Mouse (Mus musculus): ENCODE results near the gene Lrig2.
"Not testable (repeated sequence)": the region's sequence is repeated elsewhere in the genome, so short reads cannot be mapped to it uniquely, and the experiment has no call there.

Gene Lrig2

GRCm38 (mm10) chr3:104432651-104433050, 79.1 kb downstream of the Lrig2 start:
- no peak for DNase-seq (ENCODE audit: low spot score in 2 of 2)

GRCm38 (mm10) chr3:104431848-104432159, 79.9 kb downstream of the Lrig2 start:
- no peak for DNase-seq (ENCODE audit: low spot score in 2 of 2)

GRCm38 (mm10) chr3:104431156-104431847, 80.4 kb downstream of the Lrig2 start:
- no peak for DNase-seq (ENCODE audit: low spot score in 2 of 2)

- not testable (repeated sequence) for DNase-seq (ENCODE audit: low spot score in 2 of 2)
Observed at GRCm38 (mm10) chr3:104427354-104427753, 84.4 kb downstream of the Lrig2 start.

- no peak for DNase-seq (ENCODE audit: low spot score in 2 of 2)
Observed at GRCm38 (mm10) chr3:104424346-104424745, 87.4 kb downstream of the Lrig2 start.

GRCm38 (mm10) chr3:104420929-104421328, 90.8 kb downstream of the Lrig2 start:
- DNase-seq (ENCODE audit: low spot score in 2 of 2) = no peak

- DNase-seq (ENCODE audit: low spot score in 2 of 2) = no peak
Observed at GRCm38 (mm10) chr3:104419990-104420389, 91.7 kb downstream of the Lrig2 start.

- DNase-seq (ENCODE audit: low spot score in 2 of 2) = no peak
Observed at GRCm38 (mm10) chr3:104416806-104417205, 94.9 kb downstream of the Lrig2 start.

GRCm38 (mm10) chr3:104412482-104412881, 99.2 kb downstream of the Lrig2 start:
- DNase-seq (ENCODE audit: low spot score in 2 of 2) = no peak

- DNase-seq (ENCODE audit: low spot score in 2 of 2) = no peak
Observed at GRCm38 (mm10) chr3:104407506-104407905, 104.2 kb downstream of the Lrig2 start.

GRCm38 (mm10) chr3:104403582-104403981, 108.1 kb downstream of the Lrig2 start:
- no peak for DNase-seq (ENCODE audit: low spot score in 2 of 2)

GRCm38 (mm10) chr3:104401176-104401575, 110.5 kb downstream of the Lrig2 start:
- no peak for DNase-seq (ENCODE audit: low spot score in 2 of 2)

GRCm38 (mm10) chr3:104400126-104400525, 111.6 kb downstream of the Lrig2 start:
- DNase-seq (ENCODE audit: low spot score in 2 of 2) = no peak

- DNase-seq (ENCODE audit: low spot score in 2 of 2) = no peak
Observed at GRCm38 (mm10) chr3:104399296-104400045, 112.2 kb downstream of the Lrig2 start.

- DNase-seq (ENCODE audit: low spot score in 2 of 2) = no peak
Observed at GRCm38 (mm10) chr3:104397316-104397715, 114.4 kb downstream of the Lrig2 start.

GRCm38 (mm10) chr3:104396736-104397081, 115.0 kb downstream of the Lrig2 start:
- no peak for DNase-seq (ENCODE audit: low spot score in 2 of 2)

- DNase-seq (ENCODE audit: low spot score in 2 of 2) = no peak
Observed at GRCm38 (mm10) chr3:104396067-104396735, 115.5 kb downstream of the Lrig2 start.

GRCm38 (mm10) chr3:104390072-104390471, 121.6 kb downstream of the Lrig2 start:
- DNase-seq (ENCODE audit: low spot score in 2 of 2) = no peak

- no peak for DNase-seq (ENCODE audit: low spot score in 2 of 2)
Observed at GRCm38 (mm10) chr3:104389449-104389848, 122.3 kb downstream of the Lrig2 start.

- peak; percentile 21 to 38 for DNase-seq (ENCODE audit: low spot score in 2 of 2)
Observed at GRCm38 (mm10) chr3:104385587-104385986, 126.1 kb downstream of the Lrig2 start.

GRCm38 (mm10) chr3:104383681-104384341, 127.9 kb downstream of the Lrig2 start:
- peak; percentile 9 to 18 for DNase-seq (ENCODE audit: low spot score in 2 of 2)

GRCm38 (mm10) chr3:104378228-104378627, 133.5 kb downstream of the Lrig2 start:
- DNase-seq (ENCODE audit: low spot score in 2 of 2) = no peak

All from frontal cortex, postnatal 14 days (tissue).